Mouse (Mus musculus) olfactory bulb, adult 2 months (tissue): ENCODE results near the gene Ccdc33.

Experiments used
- CTCF ChIP-seq: fragments of 200-500 bp; IDR thresholded peaks from 2 replicates; pipeline ENCODE4 v1.5.1; 2012; ENCODE audit warnings: low read depth, mild to moderate bottlenecking, low read length, moderate library complexity; ENCODE audit not compliant: insufficient read depth
- POLR2A ChIP-seq: fragments of 200-500 bp; IDR thresholded peaks from 2 replicates; pipeline ENCODE4 v1.6.1; 2012; ENCODE audit warnings: mild to moderate bottlenecking, low read depth, low read length, moderate library complexity; ENCODE audit not compliant: insufficient read depth

DNA sequence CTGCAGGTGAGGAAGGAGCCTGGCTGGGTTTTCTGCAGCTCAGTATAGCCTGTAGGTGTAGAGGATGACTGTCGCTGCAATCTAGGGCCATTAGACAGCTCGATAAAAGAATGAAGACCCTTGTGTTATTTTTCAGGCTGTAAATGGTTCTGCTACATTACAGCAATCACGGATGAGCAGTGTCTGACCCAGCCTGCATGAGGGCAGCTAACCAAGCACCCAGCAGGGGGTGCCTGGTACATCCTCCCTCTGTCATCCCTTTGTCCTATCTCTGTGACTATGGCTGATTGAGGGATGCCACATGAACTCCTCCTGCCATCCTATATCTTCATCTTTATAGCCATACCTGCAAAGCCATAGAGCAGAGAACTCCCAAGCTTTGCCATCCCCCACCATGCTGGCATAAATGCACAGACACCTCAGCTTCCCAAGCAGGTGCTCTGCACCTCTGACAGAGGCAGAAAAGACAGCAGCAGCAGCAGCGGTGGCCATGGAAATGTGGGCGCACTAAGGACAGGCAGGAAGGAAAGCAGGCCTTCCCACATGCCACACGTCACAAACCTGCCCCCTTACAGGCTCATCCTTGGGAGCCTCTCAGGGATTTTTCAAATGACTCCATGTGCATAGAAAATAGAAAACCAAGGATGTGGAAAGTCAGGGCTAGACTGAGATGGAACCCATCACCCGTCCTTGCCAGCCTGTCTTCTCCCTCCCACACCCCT lies 31.2 kb downstream of the Ccdc33 start:
- no peak for TF ChIP-seq CTCF
- no peak for TF ChIP-seq POLR2A
